Mouse (Mus musculus): ENCODE data around the gene Apobec2.
"Not testable (repeated sequence)": the region's sequence is repeated elsewhere in the genome, so short reads cannot be mapped to it uniquely, and the experiment has no call there.

Gene Apobec2

DNA sequence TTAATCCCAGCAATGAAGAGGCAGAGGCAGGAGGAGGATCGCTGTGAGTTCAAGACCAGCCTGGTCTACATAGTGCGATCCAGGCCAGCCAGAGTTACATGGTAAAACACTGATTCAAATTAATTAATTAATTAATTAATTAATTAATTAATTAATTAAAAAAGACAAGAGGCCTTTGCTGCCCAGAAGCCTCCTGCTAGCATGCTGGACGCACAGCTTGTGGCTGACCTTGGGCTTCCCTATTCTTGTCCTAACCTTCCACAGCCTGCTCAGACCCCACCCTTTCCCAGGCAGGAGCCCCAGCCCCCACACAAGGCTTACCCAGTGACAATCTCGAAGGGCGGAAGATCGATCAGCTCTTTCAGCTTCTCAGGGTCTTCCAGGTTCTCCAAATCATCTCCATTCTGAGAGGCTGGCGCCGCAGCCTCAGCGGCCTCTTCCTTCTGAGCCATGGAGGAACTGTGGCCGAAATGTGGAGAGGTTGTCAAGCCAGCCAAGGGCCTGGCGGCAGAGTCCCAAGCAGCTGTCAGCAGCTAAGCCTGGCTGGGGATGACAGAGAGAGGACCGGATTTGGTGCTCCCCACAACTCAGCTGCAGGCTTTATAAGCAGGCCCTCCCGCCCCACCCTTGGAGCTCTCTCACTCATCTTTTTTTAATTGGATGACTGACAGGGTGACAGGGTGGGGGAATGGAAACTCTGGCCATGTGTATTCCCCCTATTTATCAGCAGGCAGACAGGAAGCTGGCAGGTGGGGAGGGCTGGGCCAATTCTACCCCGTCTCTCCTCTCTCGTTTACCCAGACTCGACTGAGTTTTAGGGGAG is at the start of gene Apobec2:
Gene Apobec2 (minus strand): TSS at position 773 of the 823 bp plus-strand sequence.
- DNase-seq: no peak

DNA sequence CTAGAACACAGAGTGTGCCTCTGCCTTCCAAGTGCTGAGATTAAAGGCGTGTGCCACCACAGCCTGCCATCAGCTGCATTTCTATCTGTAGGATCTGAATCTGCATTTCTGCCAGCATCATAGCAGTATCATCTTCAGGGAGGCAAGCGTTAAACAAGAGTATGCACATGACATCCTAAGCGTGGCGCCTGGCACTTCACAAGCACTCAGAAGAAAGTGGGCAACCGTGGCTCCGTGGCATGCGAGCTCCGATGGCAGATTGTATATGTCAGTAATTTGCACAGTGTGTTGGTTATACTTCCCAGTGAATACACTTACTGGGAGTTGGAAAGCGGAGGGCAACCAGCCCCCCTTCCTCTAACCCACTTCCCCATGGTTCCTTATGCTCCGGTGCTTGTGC is 47.2 kb upstream of the Apobec2 start:
- no peak for DNase-seq

DNA sequence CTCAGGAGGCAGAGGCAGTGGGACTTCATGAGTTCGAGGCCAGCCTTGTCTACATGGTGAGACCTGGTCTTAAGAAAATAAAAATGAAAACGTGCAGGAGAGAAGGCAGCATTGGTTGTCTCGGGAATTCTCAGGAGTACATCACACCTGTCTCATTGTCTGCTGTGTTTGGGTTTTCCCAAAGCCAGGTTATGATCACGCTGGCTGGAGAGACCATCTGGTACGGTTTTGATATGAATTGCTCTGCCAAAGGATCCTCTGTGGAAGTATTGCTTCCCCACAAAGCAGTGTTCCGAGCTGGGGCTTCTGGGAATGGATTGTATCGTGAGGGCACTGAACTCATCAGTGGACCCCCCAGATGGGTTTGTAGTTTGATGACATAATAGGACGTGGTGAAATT is 42.7 kb upstream of the Apobec2 start:
- DNase-seq: no peak

DNA sequence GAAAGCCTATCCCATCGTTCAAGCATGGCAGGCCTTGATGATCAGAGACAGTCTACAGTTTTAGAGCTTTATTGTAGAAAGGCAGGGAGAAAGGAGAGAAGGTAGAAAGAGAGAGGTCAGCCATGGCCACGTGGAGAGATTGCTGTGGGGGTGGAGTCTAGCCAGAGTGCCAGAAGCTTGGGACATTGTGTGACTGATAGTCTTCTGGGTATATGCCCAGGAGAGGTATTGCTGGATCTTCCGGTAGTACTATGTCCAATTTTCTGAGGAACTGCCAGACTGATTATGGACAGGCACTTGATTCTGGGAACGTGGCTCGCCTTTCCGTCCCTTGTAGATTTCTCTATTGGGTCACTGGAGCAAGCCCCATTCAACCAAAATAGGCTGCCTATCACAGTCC is 41.6 kb upstream of the Apobec2 start:
- not testable (repeated sequence) for DNase-seq

DNA sequence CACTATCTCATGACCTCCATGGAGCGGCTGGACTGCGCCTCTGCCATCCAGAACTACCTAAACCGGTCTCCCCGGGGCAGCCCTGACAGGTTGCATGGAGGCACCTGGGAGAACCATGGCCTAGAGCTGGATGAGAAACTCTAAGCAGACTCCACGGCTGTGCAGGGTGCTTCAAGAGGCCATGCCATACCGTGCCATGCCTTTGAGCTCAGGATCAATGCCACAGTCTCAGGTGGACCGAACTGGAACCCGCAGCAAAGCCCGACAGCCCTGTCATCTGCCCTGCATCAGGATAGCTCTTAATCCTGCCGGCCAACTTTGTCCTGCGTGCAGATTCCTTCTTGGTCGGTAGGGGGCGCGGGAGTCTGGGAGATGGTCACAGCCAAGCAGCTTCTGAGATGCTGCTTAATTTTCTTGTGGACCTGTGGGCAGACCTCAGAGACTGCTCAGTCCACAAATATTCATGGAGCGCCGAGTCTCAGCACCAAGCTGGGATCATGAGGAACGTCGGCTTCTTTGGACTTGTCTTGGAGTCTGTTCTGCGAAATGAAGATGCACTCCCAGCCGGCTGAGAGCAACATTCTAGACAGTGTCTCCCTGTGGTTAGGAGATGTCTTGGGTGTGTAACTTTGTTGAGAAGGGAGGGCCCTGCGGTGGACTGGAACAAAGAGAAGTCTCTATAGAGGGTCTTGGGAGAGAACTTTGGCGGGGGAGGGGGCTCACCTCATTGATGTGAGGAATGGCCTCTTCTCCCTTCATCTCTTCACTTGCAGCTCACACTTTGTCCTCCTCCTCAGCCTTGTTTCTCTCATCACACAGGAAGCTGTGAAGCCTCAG is 34.9 kb upstream of the Apobec2 start:
- peak; percentile 80 for DNase-seq

DNA sequence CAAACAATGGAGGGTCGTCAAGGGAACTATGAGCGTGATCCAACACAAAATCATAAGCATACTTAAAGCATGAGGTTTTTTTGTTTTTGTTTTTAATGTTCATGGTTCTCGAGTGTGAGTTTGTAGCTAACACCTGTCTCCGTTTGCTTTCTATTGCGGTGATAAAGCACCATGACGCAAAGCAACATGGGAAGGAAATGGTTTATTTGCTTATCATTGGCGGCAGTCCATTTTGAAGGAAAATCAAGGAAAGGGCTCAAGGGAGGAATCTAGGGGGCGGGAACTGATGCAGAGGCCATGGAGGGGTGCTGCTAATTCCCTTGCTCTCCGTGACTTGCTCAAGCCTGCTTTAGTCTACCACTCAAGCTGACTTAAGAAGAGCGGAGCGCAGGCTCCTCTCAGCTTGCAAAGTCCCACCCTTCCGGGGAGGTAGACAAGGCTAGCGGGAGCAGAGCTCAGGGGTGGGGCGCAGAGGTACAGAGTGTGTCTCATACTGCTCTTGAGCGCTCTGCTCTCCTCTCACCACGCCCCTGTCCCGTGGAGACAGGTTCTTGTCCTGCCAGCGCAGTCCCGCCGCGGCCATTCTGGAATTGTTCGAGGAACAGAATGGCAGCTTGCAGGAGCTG is 34.2 kb upstream of the Apobec2 start:
- DNase-seq: no peak

DNA sequence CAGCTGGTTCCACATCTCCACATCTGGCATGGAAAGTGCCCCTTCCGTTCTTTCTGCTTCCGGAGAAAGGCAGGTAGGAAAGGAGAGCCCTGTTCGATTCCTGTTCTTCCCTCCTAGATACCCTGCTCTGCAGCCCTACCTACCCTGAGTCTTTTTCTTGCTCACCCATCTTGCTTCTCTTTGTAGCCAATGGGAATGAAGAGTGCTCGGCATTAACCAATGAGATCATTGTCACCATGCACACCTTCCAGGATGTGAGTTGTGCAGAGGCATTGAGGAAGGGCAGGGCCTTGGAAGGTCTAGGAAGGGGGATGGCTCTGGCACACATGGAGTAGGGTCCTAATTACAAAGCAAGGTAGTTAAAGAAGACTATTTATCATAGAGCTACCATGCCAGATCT is 30.7 kb upstream of the Apobec2 start:
- DNase-seq: no peak

DNA sequence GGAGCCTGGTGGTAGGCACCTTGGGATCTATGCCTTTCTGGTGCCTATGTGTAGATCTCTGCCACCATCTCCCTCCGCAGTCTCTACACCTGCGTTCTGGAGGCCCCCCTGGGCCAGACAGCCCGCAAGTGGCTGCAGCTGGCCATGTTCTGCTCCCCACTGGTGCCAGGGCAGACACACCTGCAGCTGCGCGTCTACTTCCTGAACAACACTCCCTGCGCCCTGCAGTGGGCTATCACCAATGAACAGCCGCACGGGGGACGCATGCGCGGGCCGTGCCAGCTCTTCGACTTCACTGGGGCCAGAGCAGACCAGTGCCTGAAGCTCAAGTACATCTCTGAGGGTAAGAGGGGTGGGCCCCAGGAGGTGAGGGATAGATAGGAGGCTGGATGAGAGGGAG is 29.4 kb upstream of the Apobec2 start:
- DNase-seq: no peak

DNA sequence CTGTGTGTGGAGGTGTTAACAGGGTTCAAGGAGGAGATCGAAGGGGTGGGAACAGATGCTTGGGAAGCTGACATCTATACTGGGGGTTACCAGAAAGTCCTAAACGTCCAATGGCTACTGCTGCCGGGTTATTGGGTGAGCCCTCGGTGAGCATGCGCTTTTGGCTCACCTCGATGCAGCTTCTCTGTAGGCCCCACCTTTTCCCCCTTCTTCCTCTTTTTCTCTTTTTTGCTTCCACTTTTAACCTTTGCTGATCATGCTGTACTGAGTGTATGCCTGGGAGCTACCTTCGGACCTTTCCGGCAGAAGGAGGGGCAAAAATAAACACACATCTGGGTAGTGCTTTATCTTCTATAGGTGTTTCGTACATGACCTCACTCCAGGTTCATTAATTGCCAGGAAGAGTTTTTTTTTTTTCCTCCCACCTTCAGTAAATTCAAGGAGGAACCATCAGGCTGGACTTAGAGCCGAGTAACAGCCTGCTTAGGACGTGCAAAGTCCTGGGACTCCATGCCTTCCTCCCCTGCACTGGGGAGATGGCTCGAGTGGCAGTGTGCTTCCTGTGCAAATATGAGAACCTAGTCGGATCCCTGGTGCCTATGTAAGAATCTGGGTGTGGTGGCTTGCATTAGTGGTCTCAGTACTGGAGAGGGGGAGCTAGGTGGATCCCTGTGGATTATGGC is 25.4 kb upstream of the Apobec2 start:
- no peak for DNase-seq

DNA sequence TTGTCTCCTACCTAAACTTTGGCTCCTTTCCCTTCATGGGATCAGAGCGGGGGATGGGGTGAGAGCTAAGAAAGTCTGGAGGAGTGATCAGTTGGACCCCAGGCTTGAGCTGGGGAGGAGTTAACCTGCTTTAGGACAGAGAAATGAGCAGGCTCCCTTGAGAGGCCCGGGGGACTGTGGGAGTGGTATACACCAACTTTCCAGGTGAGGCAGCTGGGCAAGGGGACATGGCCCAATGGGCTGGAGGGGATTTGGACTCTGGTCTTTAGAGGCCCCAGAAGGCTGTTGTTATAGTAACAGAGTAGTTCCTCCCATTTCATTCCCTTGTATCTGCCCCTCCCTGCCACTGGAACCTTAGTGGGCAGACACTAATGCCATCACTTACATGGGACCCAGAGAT is 23.2 kb upstream of the Apobec2 start:
- no peak for DNase-seq

DNA sequence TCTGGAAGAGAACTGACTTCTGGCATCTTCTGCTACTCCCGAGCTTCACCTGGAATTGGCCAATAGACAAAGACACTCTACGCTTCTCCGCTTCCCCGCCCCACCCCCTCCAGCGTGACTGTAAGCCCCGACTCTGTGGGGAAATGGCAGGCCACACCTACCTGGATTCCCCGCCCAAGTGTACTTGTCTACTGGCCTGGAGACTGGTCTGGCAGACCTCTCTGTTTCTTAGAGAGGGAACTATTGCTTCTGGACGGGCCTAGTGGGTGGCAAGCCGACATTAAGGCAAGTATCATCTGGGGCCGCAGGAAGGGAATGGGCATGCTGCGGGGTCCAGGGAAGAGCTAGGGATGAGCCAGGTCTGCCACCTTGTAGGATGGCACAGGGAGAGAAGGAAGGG is 22.0 kb upstream of the Apobec2 start, which contains the start of gene Unc5cl:
Gene Unc5cl (plus strand): TSS at position 214 of the 400 bp plus-strand sequence.
- DNase-seq: no peak

DNA sequence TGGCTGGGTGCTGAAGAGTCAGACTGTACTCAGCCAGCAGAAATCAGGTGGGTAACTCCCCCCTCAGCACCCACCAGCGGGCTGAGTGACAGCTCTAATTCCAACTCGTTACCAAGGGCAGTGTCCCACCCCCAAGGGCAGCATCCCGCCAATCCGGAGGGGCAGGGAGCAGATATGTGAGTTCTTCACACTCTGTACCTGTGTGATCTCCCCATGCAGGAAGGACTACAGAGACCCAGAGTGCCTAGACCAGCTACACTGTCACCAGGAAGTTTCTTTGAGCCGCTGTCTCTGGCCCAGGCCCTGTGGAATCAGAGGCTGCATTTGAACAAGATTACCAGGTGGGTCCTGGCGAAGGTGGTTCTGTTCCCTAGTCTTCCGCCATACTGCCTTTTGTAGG is 21.5 kb upstream of the Apobec2 start:
- no peak for DNase-seq

DNA sequence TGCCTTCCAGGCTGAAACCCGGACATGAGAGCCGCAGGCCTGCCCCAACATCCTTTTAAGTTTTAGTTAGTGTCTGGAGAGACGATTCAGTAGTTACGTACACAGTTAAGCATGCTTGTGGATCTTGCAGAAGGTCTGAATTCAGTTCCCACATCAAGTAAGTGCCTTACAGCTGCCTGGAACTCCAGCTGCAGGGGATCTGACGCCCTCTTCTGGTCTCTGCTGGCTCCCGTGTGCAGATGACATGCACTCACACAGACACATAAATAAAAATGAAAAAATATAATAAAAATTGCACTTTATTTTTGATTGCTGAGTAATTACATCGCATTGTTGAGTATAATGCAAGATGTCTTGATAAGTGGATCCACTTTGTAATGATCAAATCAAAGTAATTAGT is 20.8 kb upstream of the Apobec2 start:
- DNase-seq: no peak

DNA sequence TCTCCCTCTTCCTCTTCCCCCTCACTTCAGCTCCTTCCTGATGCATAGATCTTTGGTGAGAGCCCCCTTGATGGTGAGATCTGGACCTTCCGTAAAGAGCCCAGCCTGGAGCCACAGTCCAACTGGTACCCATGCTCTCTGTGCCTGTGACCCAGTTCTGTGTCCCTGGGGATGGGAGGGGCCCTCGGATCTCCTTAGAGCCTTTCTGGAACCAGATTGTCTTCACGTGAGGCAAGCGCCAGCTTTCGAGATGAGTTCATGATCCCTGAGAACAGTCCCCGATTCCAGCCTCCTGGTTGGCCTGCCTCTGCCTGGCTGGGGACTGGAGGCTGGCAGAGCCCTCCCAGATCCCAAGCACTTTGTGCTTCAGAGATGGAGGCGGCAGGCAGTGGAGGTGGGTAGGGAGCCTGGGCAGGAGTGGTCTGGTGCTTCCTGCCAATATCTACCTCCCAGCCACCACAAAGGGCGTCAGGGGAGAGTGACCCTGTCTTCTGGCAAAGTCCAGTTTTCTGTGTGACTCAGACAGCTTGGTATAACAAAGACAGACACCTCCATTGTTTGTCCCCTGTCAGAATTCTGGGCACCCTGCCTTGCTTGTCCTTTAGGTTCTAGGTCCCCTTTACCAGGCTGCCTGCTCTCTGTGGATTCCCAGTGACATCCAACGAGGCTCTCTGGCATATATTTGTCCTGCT is 19.2 kb upstream of the Apobec2 start:
- DNase-seq: no peak

DNA sequence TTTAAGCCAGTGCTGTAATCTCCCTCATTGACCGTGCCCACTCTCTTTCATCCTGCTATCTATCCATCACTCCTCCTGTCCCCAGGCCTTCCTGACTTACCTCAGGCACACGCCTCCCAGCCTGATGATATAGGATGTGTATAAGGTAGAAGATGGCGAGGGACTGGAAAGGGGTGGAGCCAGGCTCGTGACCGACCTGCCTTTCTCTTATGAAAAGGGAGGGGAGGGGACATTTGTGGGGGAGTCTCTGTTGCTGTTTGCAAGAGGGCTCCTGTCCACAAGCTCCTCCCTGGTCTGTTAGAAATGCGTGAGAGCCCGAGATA is 18.6 kb upstream of the Apobec2 start, which contains the start of gene Tspo2:
Gene Tspo2 (minus strand): TSS at position 170 of the 323 bp plus-strand sequence.
- DNase-seq: no peak

DNA sequence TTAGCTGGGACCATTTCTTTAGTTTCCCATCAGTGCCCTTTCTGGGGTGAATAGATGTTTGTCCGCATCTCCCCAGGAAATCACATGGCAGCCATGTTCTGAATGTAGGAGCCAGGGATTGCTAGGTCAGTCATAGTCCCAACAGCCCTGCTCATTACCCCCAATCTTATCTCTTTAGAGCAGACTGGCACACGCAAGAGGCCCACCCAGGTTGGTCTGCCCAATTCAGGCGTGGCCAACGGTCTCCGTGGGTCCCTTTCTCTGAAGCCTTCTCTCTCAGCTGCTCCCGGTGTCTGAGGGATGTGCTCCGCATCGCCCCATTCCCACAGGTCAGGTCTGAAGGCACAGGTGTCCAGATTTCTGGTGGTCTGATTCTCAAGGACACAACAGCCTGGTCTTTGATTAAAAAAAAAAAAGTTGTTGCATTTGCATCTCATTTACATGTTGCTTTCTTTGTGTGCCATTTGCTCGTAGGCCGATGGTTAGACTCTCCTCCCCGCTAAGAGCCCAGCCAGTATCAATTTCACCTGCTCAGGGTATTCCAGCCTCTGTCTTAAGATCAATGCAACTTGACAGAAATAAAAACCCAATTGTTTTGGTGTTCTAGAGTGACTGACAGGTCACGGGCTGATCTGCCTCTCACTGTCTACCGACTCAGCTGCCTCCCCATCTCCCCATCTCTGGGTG is 18.1 kb upstream of the Apobec2 start:
- DNase-seq: no peak

DNA sequence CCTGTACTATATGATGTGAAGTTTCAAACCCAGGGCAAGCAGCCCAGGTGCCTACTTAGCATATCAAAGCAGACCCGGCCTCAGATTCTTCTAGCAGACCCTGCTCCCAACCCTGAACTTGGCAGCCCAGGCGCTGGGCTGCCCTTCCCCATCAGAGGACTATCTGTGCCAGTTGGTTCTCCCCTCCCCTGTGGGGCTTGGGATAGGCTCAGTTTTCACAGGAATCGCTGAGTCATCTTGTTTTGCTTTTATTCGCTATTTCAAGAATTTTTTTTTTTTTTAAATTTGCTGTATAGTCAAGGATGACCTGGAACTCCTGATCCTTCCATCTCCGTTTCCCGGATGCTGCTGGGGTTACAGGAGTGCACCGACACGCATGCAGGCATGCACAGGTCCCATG is 14.9 kb upstream of the Apobec2 start:
- no peak for DNase-seq

DNA sequence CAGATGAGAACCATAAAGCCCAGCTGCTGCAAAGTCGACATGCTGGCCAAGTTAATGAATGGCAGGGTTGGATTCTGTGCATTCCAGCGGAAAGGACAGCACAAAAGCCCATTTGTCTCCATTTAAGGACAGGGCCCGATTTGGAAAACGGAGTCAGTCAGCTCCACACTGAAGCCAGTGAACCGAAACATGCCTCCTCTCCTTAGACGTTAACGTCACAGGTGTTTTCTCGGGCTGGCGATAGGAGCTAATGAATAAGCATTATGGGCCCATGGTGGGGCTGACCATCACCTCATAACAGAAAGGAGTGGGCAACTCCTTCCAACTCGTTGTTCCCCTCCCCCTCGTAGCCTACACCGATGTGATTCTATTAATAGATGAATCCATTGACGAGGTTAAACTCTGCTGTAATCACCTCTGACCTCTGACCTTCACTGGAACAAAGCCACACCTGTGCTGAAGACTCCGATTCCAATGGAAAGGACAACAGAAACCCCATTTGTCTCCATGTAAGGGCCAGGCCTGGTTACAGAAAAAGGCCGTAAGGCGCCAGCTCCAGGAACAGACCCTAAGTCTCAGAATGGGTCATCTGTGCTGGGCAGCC is 10.9 kb upstream of the Apobec2 start:
- no peak for DNase-seq

DNA sequence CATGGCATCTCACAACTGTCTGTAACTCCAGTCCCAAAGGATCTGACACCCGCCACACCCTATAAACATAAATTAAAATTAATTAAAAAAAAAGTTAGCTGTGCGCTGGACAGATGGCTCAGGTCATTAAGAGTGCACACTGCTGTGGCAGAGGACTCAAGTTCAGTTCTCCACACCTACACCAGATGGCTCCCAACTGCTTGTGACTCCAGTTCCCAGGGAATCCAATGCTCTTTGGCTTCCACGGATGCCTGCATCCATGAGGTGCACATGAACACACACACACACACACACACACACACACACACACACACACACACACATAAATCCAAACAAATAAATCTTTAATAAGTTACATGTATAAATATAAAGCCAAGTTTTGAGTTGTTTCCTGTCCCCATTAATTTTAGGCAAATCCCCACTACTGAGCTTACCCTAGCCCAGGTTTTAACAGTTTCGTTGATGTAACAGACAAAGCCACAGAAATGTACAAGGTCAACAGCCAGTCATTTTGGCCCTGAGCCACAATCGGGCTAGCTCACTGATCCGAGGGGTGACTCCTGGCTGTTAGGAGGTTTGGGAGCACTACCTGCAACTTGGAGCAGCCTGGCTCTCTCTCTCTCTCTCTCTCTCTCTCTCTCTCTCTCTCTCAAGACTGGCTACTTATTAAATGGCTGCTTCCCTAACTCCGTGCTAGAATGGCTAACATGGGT is 10.2 kb upstream of the Apobec2 start:
- DNase-seq: no peak

DNA sequence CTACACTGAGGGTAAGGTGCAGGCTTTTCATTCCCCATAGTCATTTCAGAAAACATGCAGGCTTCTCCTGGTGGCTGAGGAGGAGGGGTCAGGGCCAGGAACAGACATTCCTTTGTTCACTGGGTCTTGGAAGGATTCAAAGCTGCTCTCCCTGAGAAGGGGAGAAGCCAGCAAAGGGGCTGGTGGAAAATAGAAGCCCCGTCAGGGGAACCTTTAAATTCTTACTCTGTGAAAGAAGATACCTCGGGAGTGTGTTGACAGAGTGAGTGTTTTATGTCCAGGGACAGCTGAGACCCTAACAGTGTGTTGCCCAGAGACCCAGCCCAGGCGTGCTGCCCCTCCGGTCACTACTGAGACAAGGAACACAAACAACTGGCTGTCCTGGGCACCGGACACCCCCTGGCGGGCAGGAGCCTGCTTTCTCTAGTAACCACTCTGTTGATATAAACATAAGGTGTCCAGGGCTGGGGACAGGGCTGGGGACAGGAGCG is 4.7 kb upstream of the Apobec2 start:
- no peak for DNase-seq

DNA sequence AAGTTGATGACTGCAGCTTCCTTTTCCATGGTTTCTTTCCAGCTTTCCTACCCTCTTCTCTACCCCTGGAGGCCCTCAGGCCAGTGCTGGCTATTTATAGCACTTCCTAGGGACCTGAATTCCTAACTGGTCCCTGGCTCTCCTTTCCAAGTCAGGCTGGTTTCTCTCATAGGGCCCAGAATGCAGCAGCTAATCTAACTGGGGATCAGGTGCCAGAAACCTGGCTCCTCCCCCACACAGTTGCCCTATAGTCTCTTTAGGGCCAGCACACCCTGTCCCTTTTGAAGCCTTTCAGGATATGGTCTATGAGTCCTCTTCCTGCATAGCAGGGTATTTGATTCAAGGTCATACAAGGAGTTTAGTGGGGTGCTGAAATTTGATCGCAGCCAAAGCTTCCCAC is 3.8 kb upstream of the Apobec2 start:
- no peak for DNase-seq

Data from right cerebral cortex, adult 18-20 months (tissue).